15 mouse cellular contexts compared by ENCODE assay signal in genomic region chr14:73334926-73335805, GRCm38 (mm10). TPM values are rescaled to one million over a fixed set of nuclear protein-coding genes. Genes with fewer than 3 reads are reported as not detected.
DNase-seq lines count a peak whose midpoint lies in the region.
"Had no signal": no experiment of that assay in that cellular context is flagged by ENCODE, and none has a peak within 500 bp of the region (broad histone marks: within the 10 kb centered on the region; RNA-seq: fewer than 3 reads in every experiment).

No protein-coding gene starts in this region.

- H3K79me2 ChIP-seq in macrophage (ENCODE audit: inconsistent target): no peaks in the 10 kb centered on the region

- H3K4me3 ChIP-seq in macrophage (ENCODE audit: inconsistent target): no peak overlapping the region
- H3K4me3 ChIP-seq: forebrain, embryonic 12.5 days; heart, embryonic 15.5 days; liver, embryonic 13.5 days had no signal

- no peaks in the 10 kb centered on the region for H3K36me3 ChIP-seq in macrophage (ENCODE audit: inconsistent target)
- H3K36me3 ChIP-seq: forebrain, embryonic 12.5 days; G1E; heart, embryonic 15.5 days; liver, embryonic 13.5 days had no signal

- peak overlapping the region; percentile 83 for H3K27ac ChIP-seq in macrophage
- H3K27ac ChIP-seq: forebrain, embryonic 12.5 days; heart, embryonic 15.5 days; liver, embryonic 13.5 days had no signal

- 82% methylated on average over 22 of the region's 22 CpGs for WGBS in macrophage (ENCODE audit: missing documents)

- peak; percentile 12 to 28 for DNase-seq in left cerebral cortex, adult 18-20 months (ENCODE audit: low spot score in 2 of 2)
- DNase-seq in left cerebral cortex, adult 11 months (ENCODE audit: low spot score): no peak
- DNase-seq in CD4-positive, CD25-positive, alpha-beta regulatory T cell, adult 2 months (ENCODE audit: low read depth, low spot score): peak; percentile 53
- DNase-seq in ES-CJ7 (ENCODE audit: low read depth, low spot score): peak; percentile 12
- DNase-seq in lung, postnatal 10 days: no peak
- DNase-seq in embryo, embryonic 10.5 days (ENCODE audit: low spot score): no peak
- DNase-seq: cerebellum, postnatal 10 days; gastrocnemius, postnatal 25 days; kidney, postnatal 10 days; liver, embryonic 13.5 days; lung, postnatal 14 days had no signal

RNA-seq across cellular contexts. Expression of gene Rb1, which starts 9.5 kb away (rescaled TPM):
- 10 to 100 TPM; 28.9 to 30.1 TPM for total RNA-seq in left cerebral cortex, adult 18-20 months (2021)
- total RNA-seq in macrophage (2018; cell fraction: chromatin; rRNA removed): 100 to 1,000 TPM in 20 of 26 experiments, 10 to 100 TPM in 6; 39.3 to 393 (median 236) TPM
- 10 to 100 TPM; 30.1 to 61.9 (median 50.8) TPM for total RNA-seq in macrophage (2018; cell fraction: cytosol; rRNA removed)
- 100 to 1,000 TPM in 13 of 26 experiments, 10 to 100 TPM in 13; 34.5 to 216 (median 98.5) TPM for total RNA-seq in macrophage (2018; cell fraction: nucleus; rRNA removed)
- polyA plus RNA-seq in macrophage (2018): 35.4 to 48.6 TPM (median 40.6 TPM) in 3 replicates

RNA-seq across cellular contexts. Expression of gene Itm2b, which starts 49.9 kb away (rescaled TPM):
- total RNA-seq in left cerebral cortex, adult 18-20 months (2021): 100 to 1,000 TPM; 780 to 834 TPM
- total RNA-seq in macrophage (2018; cell fraction: chromatin; rRNA removed): 100 to 1,000 TPM in 25 of 26 experiments, 10 to 100 TPM in 1; 99.9 to 715 (median 297) TPM
- 1,000 to 10,000 TPM; 2,781 to 4,191 (median 3,475) TPM for total RNA-seq in macrophage (2018; cell fraction: cytosol; rRNA removed)
- total RNA-seq in macrophage (2018; cell fraction: nucleus; rRNA removed): 1,000 to 10,000 TPM in 24 of 26 experiments, 100 to 1,000 TPM in 2; 559 to 2,630 (median 1,649) TPM
- polyA plus RNA-seq in macrophage (2018): 3,192 to 6,999 TPM (median 6,128 TPM) in 3 replicates

Comparison
In these comparisons a context has a peak if more than half of its experiments do, and no peak if none do; other contexts are left out.
1. DNase-seq: peak in left cerebral cortex, adult 18-20 months (2 of 2), CD4-positive, CD25-positive, alpha-beta regulatory T cell, adult 2 months (single experiment) and ES-CJ7 (single experiment); none in left cerebral cortex, adult 11 months (single experiment), lung, postnatal 10 days (single experiment) and embryo, embryonic 10.5 days (single experiment).